Mouse (Mus musculus): ENCODE measurements around the gene Dcst1. TPM values are rescaled to one million over a fixed set of nuclear protein-coding genes. Genes with fewer than 3 reads are reported as not detected.

The Dcst1 gene
- total RNA-seq, 1 experiment: 0.09 TPM

- Histone ChIP-seq H3K27ac (ENCODE audit: insufficient read depth, low read depth, low read length, poor library complexity, severe bottlenecking) (peak within 1 kb of the TSS; percentile 46), H3K4me3 (ENCODE audit: insufficient read depth in 1 of 2, low read depth in 1 of 2, low read length in 2 of 2, poor library complexity in 1 of 2, severe bottlenecking in 1 of 2) (peak within 1 kb of the TSS; percentile 93 to 96), H3K9ac (ENCODE audit: insufficient read depth, low read depth, low read length, poor library complexity, severe bottlenecking) (peak within 1 kb of the TSS; percentile 84), H3K4me1 (ENCODE audit: control insufficient read depth in 2 of 2, insufficient read depth in 2 of 2, low read length in 2 of 2, poor library complexity in 1 of 2) (peaks cover 3 to 14% of the 10 kb centered on the region in 2 experiments; a peak in 3 of 4 replicates), H3K9me3 (ENCODE audit: control insufficient read depth, insufficient read depth, low read depth, low read length) (no peaks in the 10 kb centered on the region), H3K36me3 (ENCODE audit: control insufficient read depth, insufficient read depth, low read length, poor library complexity, severe bottlenecking) (peaks cover 21% of the 10 kb centered on the region)
- DNase-seq (ENCODE audit: low read depth, low spot score): no peak
- in situ Hi-C loops (cut with MboI; ENCODE audit: low sequenced_read_pairs in 2 of 2, unreplicated experiment in 2 of 2): no loop called here
- TF ChIP-seq HCFC1 (IDR thresholded peaks at IDR 0.05; ENCODE audit: borderline replicate concordance, insufficient read depth, low read length): 0 out of 2 replicates have a peak, but pooled peaks have one; percentile 21
- TF ChIP-seq MAFK (IDR thresholded peaks at IDR 0.05; ENCODE audit: insufficient read depth, low read depth, low read length): no peak
Observed at GRCm38 (mm10) chr3:89337721-89338578, 27.1 kb downstream of the Dcst1 start, which contains the start of gene Efna4. Efna4 (minus strand) TSS chr3:89338028.

DNA sequence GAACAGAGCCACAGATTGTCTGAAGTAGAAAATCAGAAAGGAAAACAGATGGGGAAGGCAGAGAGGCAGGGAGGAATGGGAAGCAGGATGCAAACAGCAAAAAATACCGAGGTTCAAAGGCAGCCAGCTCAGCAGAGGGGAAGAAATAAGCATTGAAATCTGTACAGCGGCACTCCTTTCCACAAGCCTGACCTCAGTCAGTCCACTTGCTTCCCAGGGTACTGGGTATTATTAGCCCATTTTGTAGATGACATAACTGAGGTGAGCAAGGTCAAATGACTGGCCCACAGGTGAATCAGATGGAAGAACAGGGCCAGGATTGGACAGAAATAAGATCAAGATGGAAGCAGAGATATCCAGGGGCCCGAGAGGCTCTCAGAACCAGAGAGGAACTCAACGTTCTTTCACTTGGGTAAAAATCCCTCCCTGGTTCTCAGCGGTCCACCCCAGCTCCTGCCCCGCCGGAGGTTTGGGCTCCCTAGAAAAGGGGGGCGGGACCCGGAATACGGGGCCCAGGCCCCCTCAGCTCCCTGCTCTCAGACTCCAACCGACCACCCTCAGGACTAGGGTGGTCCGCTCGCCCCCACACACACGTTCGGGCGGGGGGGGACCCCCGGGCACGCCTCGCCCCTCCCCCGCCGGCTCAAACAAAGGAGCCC lies 27.9 kb downstream of the Dcst1 start:
- Histone ChIP-seq H3K27ac (ENCODE audit: insufficient read depth, low read depth, low read length, poor library complexity, severe bottlenecking) (peak overlapping the region; percentile 46; the same call in 1 of the 2 replicates), H3K4me1 (ENCODE audit: control insufficient read depth in 2 of 2, insufficient read depth in 2 of 2, low read length in 2 of 2, poor library complexity in 1 of 2) (peaks cover 3 to 20% of the 10 kb centered on the region in 2 experiments; a peak in 3 of 4 replicates), H3K36me3 (ENCODE audit: control insufficient read depth, insufficient read depth, low read length, poor library complexity, severe bottlenecking) (peaks cover 21% of the 10 kb centered on the region), H3K9me3 (ENCODE audit: control insufficient read depth, insufficient read depth, low read depth, low read length) (no peaks in the 10 kb centered on the region), H3K9ac (ENCODE audit: insufficient read depth, low read depth, low read length, poor library complexity, severe bottlenecking) (peak overlapping the region; percentile 84), H3K4me3 (ENCODE audit: insufficient read depth in 1 of 2, low read depth in 1 of 2, low read length in 2 of 2, poor library complexity in 1 of 2, severe bottlenecking in 1 of 2) (peak overlapping the region; percentile 93 to 96)
- no peak for TF ChIP-seq HCFC1 (IDR thresholded peaks at IDR 0.05; ENCODE audit: borderline replicate concordance, insufficient read depth, low read length)
- TF ChIP-seq ZC3H11A (IDR thresholded peaks at IDR 0.05; ENCODE audit: borderline replicate concordance, low read depth, low read length): no peak
- no peak for TF ChIP-seq CHD2 (IDR thresholded peaks at IDR 0.05; ENCODE audit: low read depth, low read length)
- no peak for TF ChIP-seq MAFK (IDR thresholded peaks at IDR 0.05; ENCODE audit: insufficient read depth, low read depth, low read length)
- no peak for TF ChIP-seq ZNF384 (IDR thresholded peaks at IDR 0.05; ENCODE audit: low read depth, low read length)
- in situ Hi-C loops (cut with MboI; ENCODE audit: low sequenced_read_pairs in 2 of 2, unreplicated experiment in 2 of 2): no loop called here
- no peak for DNase-seq (ENCODE audit: low read depth, low spot score)

- H3K4me3 ChIP-seq (ENCODE audit: insufficient read depth in 1 of 2, low read depth in 1 of 2, low read length in 2 of 2, poor library complexity in 1 of 2, severe bottlenecking in 1 of 2): peak overlapping the region in 1 of 2 experiments; percentile 93; a peak in 2 of 4 replicates
- DNase-seq (ENCODE audit: low read depth, low spot score): no peak
- TF ChIP-seq ZNF384 (IDR thresholded peaks at IDR 0.05; ENCODE audit: low read depth, low read length) (no peak), ZC3H11A (IDR thresholded peaks at IDR 0.05; ENCODE audit: borderline replicate concordance, low read depth, low read length) (no peak), HCFC1 (IDR thresholded peaks at IDR 0.05; ENCODE audit: borderline replicate concordance, insufficient read depth, low read length) (no peak), MAFK (IDR thresholded peaks at IDR 0.05; ENCODE audit: insufficient read depth, low read depth, low read length) (no peak), CHD2 (IDR thresholded peaks at IDR 0.05; ENCODE audit: low read depth, low read length) (no peak)
- no peaks in the 10 kb centered on the region for H3K9me3 ChIP-seq (ENCODE audit: control insufficient read depth, insufficient read depth, low read depth, low read length)
- peaks cover 5 to 24% of the 10 kb centered on the region in 2 experiments; a peak in 3 of 4 replicates for H3K4me1 ChIP-seq (ENCODE audit: control insufficient read depth in 2 of 2, insufficient read depth in 2 of 2, low read length in 2 of 2, poor library complexity in 1 of 2)
- no peak overlapping the region for H3K27ac ChIP-seq (ENCODE audit: insufficient read depth, low read depth, low read length, poor library complexity, severe bottlenecking)
- H3K36me3 ChIP-seq (ENCODE audit: control insufficient read depth, insufficient read depth, low read length, poor library complexity, severe bottlenecking): peaks cover 19% of the 10 kb centered on the region
- 0 out of 2 replicates have a peak overlapping the region, but pooled peaks have one; percentile 8 for H3K9ac ChIP-seq (ENCODE audit: insufficient read depth, low read depth, low read length, poor library complexity, severe bottlenecking)
- in situ Hi-C loops (cut with MboI; ENCODE audit: low sequenced_read_pairs in 2 of 2, unreplicated experiment in 2 of 2): no loop called here
Observed at GRCm38 (mm10) chr3:89336529-89336928, 28.5 kb downstream of the Dcst1 start.

- no peak for TF ChIP-seq HCFC1 (IDR thresholded peaks at IDR 0.05; ENCODE audit: borderline replicate concordance, insufficient read depth, low read length)
- TF ChIP-seq CHD2 (IDR thresholded peaks at IDR 0.05; ENCODE audit: low read depth, low read length): no peak
- TF ChIP-seq ZNF384 (IDR thresholded peaks at IDR 0.05; ENCODE audit: low read depth, low read length): no peak
- no peak for TF ChIP-seq ZC3H11A (IDR thresholded peaks at IDR 0.05; ENCODE audit: borderline replicate concordance, low read depth, low read length)
- TF ChIP-seq MAFK (IDR thresholded peaks at IDR 0.05; ENCODE audit: insufficient read depth, low read depth, low read length): no peak
- H3K4me3 ChIP-seq (ENCODE audit: insufficient read depth in 1 of 2, low read depth in 1 of 2, low read length in 2 of 2, poor library complexity in 1 of 2, severe bottlenecking in 1 of 2): no peak overlapping the region
- no peak overlapping the region for H3K9ac ChIP-seq (ENCODE audit: insufficient read depth, low read depth, low read length, poor library complexity, severe bottlenecking)
- DNase-seq (ENCODE audit: low read depth, low spot score): no peak
- H3K9me3 ChIP-seq (ENCODE audit: control insufficient read depth, insufficient read depth, low read depth, low read length): no peaks in the 10 kb centered on the region
- in situ Hi-C loops (cut with MboI; ENCODE audit: low sequenced_read_pairs in 2 of 2, unreplicated experiment in 2 of 2): no loop called here
- peaks cover 4 to 27% of the 10 kb centered on the region in 2 experiments; a peak in 3 of 4 replicates for H3K4me1 ChIP-seq (ENCODE audit: control insufficient read depth in 2 of 2, insufficient read depth in 2 of 2, low read length in 2 of 2, poor library complexity in 1 of 2)
- no peak overlapping the region for H3K27ac ChIP-seq (ENCODE audit: insufficient read depth, low read depth, low read length, poor library complexity, severe bottlenecking)
- peaks cover 19% of the 10 kb centered on the region for H3K36me3 ChIP-seq (ENCODE audit: control insufficient read depth, insufficient read depth, low read length, poor library complexity, severe bottlenecking)
Observed at GRCm38 (mm10) chr3:89333053-89333452, 32.0 kb downstream of the Dcst1 start.
